Mouse (Mus musculus) ES-E14 (cell line): ENCODE data around the gene Trpm8.

Source experiments
- MAFK ChIP-seq: IDR thresholded peaks from 2 replicates; pipeline ENCODE4 v1.6.1; 2014; ENCODE audit warnings: mild to moderate bottlenecking, low read depth, low read length, inconsistent platforms; ENCODE audit not compliant: insufficient read depth
- ZNF384 ChIP-seq: IDR thresholded peaks from 2 replicates; pipeline ENCODE4 v1.6.1; 2012; ENCODE audit warnings: low read depth, low read length, inconsistent platforms

DNA sequence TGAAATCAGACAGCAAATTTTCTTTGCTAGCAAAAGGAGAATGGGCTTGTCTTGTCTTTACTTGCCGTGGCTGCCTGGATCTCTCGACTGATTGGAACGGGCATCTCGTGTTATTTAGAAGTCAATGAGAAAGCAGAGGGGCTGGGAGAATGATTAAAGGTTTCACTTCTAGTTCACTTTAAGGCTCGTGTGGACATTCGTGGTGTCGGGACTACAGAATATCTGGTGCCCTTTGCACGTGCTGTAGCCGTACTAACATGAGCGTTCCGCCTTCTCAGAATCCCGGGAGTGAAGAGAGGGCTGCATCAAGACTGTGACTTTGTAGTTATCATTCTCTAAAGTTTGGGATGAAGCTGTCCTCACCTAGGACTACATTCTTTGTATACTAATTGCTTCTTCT is 29.7 kb downstream of the Trpm8 start:
- no peak for TF ChIP-seq MAFK
- no peak for TF ChIP-seq ZNF384
